Mouse (Mus musculus): ENCODE data around the gene Sys1.

Sys1 gene

DNA sequence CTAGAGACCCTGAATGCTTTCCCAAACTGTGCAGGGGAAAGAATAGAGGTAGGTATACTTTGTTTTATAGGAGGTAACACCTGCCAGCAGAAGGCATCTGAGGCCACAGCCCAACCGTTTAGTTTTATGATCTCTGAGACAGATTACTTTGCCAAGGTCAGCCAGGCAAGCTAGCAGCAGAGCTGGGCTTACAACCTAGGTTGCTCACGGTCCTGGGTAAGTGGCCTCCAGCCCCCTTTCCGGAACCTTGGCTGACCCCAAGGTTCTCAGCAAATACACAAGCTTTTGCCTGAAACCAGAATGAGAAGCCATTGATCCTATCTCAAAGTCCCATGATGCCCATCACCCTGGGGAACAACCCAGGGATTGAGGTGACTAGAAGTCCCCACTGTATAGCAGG, 22.1 kb upstream of the Sys1 start:
- no peak for DNase-seq (ENCODE audit: low spot score)

DNA sequence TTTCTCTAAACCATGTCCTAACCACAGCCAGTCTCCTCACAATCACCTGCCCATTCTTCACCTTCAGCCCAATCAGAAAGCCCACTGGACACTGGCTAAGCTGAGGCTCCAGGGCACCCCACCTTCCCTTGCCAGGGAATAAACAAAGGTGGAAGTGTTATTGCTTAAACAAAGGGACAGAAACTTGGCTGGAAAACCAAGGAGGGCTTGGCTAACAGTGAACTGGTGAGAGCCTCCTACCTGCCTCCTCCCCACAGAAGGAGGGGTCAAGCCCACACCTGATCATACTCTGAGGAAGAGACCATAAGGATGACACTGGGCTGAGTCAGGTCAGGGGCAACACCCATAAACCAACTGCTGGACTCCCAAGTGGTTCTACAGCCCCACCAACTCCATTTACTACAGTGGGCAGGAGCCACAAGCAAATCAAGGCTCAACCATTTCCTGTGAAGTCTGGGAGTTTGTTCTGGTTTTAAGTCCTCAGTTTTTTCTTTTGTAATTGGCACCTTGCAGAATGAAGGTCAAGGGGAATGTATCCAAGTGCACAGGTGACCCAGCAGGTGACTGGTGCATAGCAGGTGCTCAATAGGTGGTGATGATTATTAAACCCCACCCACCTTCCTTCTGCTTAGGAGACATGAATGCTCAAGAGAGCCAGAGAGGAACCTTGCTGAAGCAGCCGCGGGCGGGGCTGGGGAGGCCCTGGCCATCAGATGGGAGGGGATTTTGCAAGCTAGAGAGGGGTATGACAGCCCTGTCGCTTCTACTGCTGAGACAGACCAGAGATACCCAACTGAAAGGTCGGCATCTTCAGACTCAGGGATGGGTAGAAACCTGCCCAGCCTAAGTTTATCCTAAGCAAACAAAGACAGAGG, 21.3 kb upstream of the Sys1 start:
- no peak for DNase-seq (ENCODE audit: low spot score)

DNA sequence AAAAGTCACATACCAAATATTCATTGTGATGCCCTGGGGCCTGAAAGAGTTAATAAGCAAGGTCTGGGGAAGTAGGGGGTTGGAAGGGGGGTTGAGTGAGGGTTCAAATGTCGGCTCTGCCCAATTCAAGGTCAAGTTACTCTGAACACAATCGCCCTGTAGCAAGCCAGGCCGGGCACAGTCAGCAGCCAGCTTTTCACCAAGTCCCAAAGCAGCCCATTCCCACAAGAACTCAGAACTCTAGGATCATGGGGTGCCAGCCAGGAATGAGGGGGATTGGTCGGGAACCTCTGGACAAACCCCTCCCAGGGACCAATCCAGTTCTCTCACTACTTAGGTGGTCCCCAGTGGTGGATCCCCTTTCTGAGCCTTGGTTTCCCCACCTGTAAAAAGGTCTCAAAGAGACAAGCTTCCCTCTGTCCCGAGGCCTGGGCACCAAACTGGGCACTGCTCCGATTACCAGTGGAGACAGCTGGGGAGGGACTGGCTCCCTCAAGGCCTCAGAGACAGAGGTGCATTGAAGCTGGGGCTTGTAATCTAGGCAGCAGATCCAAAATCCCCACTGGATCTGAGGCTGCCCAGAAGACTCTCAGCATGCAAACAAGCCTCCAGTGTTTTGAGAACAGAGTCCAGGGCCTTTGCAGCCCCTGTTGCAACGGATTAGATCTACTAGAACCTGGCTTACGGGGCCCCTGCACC, 20.4 kb upstream of the Sys1 start:
- DNase-seq (ENCODE audit: low spot score), result no peak

DNA sequence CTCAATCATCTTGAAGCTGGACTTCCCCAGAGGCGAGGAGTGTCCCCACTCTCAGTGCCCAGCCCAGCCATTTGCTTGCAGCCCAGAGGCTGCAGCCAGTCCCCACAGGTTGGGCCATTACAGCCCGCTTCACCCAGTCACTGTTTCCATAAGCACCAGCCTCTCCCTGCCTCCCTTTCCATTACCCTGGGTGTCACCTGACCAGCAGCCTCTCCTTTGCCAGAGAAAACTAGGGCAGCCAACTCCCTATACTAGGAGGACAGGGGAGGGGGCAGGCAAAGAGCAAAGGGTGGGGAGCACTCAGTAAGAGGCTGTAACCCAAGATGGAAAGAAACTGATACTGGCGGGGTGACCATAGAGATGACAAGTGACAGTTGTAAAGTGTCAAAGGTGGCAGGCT, 19.8 kb upstream of the Sys1 start:
- no peak for DNase-seq (ENCODE audit: low spot score)

DNA sequence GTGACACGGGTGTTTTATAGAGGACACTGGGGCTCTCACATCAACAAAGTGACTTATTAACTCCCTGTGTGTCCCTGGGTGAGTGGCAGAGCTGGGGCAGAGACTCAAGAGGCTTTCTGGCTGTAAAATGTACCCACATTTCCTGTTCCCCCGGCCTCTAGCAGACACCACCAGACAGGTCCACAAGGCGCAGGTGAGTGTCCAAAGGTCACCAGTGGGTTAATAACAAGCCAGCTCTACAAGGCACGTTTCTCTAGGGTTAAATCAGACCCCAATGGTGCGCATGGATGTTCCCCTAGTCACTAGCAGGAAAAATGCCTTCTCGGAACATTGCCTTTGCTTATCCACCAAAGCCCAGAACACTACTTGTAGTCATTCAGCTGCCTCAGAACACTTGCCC, 19.1 kb upstream of the Sys1 start:
- no peak for DNase-seq (ENCODE audit: low spot score)

DNA sequence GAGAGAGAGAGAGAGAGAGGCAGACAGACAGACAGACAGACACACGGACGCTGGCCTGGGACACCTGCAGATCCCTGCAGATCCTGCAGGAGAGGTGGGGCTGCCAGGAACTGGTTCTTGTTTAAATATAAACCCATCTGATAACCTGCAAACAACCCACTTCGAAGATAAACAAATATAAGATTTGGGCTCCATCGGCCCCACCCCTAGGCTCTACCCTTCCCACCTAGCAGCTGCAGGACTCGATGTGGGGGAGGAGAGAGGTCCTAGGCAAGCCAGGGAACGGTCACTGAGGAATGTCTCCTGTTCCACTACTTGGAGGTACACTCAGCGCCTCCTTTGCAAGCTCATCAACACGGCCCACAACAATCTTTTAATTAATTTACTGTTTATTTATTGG, 18.5 kb upstream of the Sys1 start:
- no peak for DNase-seq (ENCODE audit: low spot score)

DNA sequence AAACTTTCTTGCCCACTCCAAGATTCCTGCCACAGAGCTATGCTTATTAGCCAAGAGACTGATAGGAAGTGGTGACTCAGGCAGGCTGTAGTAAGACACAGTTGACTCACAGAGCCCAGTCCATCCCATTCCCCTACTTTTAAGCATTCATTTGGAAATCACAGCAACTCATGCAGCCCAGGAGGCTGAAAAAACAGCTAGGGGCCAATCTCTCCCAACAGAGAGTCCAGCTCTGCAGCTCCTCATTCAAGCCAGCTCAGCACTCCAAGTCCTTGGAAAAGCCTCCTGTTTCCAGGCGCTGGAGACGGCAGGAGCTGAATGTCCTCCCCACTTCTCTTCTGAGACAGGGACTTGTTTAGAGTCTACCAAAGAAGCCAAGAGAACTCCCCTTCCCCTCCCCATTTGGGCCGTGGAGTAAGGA, 17.8 kb upstream of the Sys1 start:
- DNase-seq (ENCODE audit: low spot score), result no peak

DNA sequence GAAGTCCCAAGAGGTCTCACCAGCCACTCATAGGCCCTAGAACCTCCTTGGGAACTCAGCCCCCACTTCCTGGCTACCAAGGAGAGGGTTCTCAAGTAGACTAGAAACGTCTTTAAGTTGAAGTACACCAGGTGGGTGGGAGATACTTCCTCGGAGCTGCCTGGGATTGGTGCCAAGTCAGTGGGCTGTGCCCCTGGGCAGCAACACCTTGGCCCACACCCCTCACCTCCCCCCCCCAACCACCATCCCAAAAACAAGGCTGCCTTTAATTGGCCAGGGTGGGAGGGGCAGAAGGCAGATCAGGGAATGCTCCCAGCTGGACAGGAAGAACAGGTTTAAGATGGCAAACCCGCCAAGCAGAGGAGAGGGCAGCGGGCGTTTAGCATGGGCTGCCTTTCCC, 16.4 kb upstream of the Sys1 start:
- no peak for DNase-seq (ENCODE audit: low spot score)

DNA sequence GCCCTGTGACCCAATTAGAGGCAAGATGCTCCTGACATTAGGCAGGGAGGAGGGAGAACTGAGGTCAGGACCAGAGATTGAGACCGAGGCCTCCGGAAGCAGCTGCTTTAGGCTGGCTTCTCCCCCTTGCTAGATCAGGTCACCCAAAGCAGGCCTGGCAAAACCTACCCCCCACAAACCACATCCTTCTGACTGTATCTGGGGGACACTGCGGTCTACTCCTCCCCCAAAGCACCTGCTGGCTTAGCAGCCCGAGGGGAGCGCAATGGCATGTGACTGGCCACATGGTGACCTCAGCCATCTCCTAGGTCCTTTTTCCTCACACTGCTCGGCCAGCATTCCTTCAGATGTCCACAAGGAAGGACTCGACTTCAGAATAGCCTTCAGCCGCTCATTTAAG, 15.6 kb upstream of the Sys1 start:
- DNase-seq (ENCODE audit: low spot score), result no peak

DNA sequence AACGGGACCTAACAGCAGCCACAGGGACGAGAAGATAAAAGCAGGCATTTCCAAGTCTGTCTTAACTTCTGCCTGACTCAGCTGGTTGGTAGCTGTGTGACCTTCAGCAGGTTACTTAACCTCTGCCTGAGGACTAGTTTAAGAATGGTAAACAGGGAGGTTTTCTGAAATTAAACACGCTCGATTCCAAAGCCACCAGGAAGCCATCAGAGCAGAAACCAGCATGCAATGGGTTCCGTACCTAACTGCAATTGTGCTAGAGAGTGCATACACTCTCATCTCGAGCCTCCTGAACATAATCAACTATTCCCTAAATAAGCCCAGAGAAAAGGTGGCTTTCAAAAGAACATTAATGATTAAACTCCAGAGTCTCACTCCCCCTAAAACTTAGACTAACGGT, 15.0 kb upstream of the Sys1 start:
- DNase-seq (ENCODE audit: low spot score), result no peak

DNA sequence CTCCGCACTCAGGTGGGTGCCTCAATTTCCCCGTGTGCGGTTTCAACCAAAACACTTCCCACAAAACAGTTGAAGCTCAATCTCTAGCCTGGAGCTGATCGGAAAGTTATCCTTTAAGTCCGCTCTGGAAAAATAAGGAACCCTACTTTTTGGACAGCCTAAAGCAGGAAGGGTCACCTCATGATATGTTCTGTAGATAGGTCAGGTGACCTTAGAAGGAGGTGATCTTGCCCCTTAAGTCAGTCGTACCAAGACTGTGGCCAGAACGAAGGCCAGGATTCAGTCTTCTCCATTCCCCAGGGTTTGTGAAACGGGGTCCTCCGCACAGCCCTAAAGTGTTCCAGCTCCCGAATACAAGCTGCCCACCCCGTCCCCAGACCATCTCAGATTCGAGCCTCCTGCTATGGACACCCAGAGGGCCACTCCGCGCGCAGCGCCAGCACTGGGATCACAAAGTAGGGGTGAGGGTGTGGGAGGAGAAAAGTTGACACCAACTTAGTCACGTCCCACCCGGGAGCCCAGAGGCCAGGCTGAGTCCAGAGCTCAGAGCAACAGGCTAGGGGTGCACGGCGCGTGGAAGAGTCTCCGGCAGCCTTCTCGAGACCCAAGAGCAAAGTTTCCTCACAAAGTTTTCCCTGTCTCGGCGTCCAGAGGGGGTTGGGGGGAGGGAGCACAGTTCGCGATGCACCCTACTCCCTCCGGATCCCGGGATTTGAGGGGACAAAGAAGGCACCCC, 14.3 kb upstream of the Sys1 start:
- DNase-seq (ENCODE audit: low spot score), result no peak

DNA sequence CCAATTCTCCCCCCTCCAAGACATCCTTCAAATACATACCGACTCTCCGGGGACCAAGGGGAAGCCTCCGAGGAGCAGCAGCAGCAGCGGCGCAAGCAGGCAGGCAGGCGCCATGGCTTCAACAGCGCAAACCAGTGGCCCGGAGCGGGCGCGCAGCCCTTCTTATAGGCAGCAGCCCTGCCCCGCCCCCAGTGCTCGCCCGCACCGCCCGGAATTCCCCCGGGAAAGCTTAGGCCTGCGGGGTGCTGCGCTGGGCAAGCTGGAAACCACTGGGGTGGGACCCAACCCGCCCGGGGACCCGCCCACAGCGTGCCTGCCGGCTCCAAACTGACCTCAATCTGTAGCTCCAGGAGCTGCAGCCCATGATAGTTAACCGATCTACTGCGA, 13.7 kb upstream of the Sys1 start:
- DNase-seq (ENCODE audit: low spot score), result no peak

DNA sequence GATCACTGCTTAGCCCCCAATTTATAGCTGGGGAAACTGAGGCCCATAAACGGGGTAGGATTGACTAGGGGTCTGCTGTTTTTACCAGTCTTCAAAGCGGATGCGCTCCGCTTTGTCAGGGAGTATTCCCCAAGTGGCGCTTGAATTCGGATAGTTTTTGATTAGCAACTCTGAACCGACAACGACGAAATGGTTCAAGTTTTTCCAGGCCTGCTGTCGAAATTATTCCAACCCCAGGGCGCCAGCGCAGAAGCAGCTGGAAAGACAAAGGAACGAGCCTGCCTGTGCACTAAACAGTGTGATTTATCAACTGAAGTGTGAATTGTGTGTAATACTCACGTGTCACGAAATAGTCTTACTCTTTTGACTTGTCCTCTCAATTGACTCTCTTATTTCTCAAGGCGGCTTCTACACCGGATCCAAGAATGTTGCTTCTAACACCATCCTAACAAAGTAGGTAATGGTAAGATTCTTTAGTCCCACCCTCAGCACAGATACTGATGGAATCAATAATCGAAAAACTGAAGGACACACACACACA, 13.2 kb upstream of the Sys1 start, which contains the start of gene Sdc4:
Sdc4 (minus strand) TSS at position 428 of the 541 bp plus-strand sequence.
- DNase-seq (ENCODE audit: low spot score), result no peak

DNA sequence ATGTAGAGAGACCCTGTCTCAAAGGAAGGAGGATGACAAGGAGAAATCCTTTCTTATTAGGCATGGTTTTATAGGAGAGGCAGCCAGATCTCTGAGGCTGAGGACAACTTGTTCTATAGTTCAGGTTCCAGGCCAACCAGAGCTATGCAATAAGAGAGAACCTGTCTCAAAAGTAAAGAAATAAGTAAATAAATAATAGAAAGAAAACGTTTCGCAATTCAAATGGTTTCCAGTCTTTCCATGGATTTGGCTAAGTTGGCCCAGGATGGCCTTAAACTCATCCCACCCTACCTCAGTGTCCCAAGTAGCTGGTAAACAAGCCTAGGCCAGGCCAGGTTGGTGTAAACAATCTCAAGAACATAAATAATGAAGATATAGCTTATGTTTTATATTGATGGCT, 12.1 kb upstream of the Sys1 start:
- no peak for DNase-seq (ENCODE audit: low spot score)

DNA sequence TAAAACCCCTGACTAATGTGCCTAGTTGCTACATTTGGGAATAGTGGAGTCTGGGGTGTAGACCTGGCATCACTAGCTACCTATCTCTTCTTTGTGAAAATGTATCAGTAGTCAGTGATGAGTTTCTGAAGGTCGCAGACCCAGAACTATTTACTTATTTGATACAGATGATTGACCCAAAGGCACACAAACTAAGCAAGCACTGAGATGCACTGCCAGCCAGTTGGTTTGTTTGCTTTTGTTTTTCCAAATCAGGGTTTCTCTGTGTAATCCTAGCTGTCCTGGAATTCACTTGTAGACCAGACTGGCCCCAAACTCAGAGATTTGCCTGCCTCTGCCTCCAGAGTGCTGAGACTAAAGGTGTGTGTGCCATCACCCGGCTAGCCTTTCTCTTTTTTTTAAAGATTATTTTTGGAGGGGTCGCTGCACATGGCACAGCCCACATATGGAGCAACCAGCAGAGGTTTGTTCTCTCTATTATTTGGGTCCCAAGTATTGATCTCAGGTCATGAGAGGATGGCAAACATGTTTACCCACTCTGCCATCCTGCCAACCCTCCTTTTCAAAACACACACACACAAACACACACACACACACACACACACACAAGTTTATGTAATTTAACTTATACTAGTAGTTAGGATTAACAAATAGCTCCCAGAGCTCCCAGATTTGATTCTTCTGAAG, 11.2 kb upstream of the Sys1 start:
- DNase-seq (ENCODE audit: low spot score), result no peak

DNA sequence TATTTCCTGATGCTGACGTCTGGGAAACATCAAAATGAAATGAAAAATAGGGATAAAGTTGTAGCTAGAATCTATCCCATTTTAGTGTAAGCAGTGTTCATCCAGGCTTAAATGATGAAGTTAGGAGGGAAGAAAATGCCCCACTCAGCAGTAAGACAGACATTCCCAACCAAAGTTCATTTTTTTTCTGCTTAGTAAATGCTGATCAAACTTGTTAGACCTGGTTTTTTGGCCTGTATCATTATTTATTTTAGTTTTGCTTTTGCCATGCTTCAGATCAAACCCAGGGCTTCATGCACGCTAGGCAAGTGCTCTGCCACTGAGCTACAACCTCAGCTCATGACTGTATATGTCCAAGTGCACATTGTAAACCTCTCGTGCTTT, 10.7 kb upstream of the Sys1 start:
- DNase-seq (ENCODE audit: low spot score), result no peak

DNA sequence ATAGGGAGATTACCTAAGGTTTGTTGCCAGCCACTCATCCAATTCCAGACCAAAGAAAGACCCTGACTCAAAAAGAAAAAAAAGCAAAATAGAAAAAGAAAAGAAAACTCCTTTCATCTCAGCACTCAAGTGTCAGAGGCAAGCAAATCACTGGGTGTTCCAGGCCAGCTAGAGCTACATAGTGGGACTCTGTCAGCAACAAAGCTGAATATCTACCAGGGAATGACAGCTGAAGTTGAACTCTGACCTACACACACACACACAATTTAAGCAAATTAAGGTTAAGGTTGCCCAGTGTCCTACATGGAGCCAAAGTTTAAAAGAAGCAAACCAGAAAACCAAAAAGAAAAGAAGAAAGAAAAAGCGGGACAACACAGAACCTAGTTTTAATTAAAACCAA, 8.6 kb upstream of the Sys1 start:
- no peak for DNase-seq (ENCODE audit: low spot score)

DNA sequence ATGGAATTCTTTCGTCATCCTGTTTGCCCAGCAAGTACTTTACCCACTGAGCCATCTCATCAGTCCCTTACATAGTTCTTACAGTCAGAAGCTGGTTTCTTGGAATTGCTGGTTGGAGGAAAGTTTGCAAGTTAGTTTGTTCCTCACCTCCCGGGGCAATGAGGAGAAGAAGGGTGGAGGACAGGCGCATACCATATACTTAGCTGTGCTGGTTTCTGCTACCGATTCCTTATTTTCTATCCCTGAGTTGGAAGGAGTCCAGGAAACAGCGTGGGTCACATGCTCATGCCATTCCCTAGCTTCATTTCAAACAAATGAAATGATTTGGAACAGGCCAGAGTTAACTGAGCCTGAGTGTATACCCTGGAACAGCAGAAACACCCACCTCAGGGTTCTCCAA, 7.8 kb upstream of the Sys1 start:
- DNase-seq (ENCODE audit: low spot score), result no peak

DNA sequence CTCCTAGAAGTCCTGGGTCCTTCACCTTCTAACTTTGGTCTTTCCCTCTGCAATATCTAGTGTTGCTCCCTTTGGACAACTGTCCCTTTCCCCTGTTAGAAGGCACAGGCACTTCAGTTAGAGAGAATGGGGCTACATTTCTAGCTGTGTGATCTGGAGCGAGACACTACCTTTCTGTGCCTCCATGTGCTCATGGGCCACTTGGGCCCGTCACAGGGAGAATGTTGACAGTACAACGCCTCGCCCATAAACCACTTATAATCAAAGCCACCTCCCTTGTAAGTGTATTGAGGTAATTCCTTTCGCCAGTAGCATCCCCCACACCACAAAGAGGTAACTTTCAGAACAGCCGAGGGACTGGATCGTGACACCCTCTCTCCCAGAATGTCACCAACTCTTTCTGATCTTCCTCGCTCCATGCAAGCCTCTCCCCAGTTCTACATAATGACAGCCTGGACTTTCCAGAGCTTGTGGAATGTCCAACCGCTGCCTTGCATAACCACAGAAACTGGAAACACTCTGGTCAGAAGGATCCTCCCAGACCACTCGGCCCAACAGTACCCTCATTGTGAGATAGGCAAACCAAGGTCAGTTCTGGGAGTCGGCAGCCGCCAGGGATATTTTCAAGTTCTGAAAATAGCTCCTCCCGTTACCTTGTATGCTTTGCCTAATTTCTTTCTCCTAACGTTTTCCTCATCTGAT, 7.3 kb upstream of the Sys1 start:
- no peak for DNase-seq (ENCODE audit: low spot score)

DNA sequence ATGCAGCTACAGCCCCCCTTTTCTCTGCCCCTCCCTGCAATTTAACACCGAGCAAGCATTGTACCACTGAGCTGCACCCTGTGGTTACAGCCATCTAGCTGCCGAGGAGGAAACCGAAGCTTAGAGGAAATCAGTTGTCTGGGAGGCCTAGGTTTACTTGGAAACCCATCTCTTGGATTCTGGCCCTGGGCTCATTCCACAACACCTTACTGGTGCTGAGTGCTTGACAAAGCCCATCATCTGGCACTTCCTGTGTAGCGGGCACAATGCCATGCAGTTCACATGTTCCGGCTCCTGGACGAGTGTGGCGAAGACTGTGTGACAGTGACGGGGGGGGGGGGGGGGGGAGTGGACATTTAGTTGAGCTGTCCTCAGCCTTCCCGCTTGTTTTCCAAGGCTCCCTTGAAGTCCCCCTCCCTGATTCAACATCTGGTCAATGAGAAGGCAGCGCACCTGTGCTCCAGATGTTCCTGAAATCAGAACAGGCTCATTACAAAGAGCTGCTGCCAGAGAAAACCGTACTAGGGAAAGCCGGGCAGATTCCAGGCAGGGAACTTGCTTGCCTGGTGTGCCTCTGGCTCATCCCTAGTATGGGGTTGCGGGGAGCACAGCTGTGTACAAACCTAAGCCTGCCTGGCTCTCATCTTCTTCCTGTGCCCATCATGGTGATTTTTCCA, 4.6 kb upstream of the Sys1 start:
- DNase-seq (ENCODE audit: low spot score), result no peak
